Mouse (Mus musculus) hindbrain, postnatal 0 days (tissue): ENCODE data around the gene Cd180. TPM values are rescaled to one million over a fixed set of nuclear protein-coding genes. Genes with fewer than 3 reads are reported as not detected.
"Not testable (repeated sequence)": the region's sequence is repeated elsewhere in the genome, so short reads cannot be mapped to it uniquely, and the experiment has no call there.

Experiments used
- ATAC-seq: fragments of 200-750 bp; cut with Nextera tagmentation; 2 replicates; pipeline ENCODE4 v1.8.0; 2017; ENCODE audit warnings: mild to moderate bottlenecking, moderate TSS enrichment, moderate library complexity
- DNase-seq: peaks from one replicate; pipeline ENCODE4 v3.0.0-alpha.2; 2015; ENCODE audit warnings: low spot score
- H3K27ac ChIP-seq: fragments of 300-500 bp; sonication (generic); 2 replicates; pipeline ENCODE4 v1.5.1; 2014; ENCODE audit warnings: mild to moderate bottlenecking
- H3K27me3 ChIP-seq: fragments of 300-500 bp; sonication (generic); 2 replicates; pipeline ENCODE4 v1.6.1; 2014; ENCODE audit warnings: low read length, mixed read lengths; ENCODE audit not compliant: insufficient read depth
- H3K36me3 ChIP-seq: fragments of 300-500 bp; sonication (generic); 2 replicates; pipeline ENCODE4 v1.6.1; 2014; ENCODE audit warnings: low read length, mixed read lengths; ENCODE audit not compliant: insufficient read depth
- H3K4me1 ChIP-seq: fragments of 300-500 bp; sonication (generic); 2 replicates; pipeline ENCODE4 v1.6.1; 2014; ENCODE audit warnings: antibody characterized with exemption, low read length, mixed read lengths; ENCODE audit not compliant: insufficient read depth
- H3K4me2 ChIP-seq: fragments of 300-500 bp; sonication (generic); 2 replicates; pipeline ENCODE4 v1.6.1; 2014; ENCODE audit warnings: low read depth, mild to moderate bottlenecking, low read length, moderate library complexity, mixed read lengths
- H3K4me3 ChIP-seq: fragments of 300-500 bp; sonication (generic); 2 replicates; pipeline ENCODE4 v1.5.1; 2014; ENCODE audit warnings: low read length
- H3K9ac ChIP-seq: fragments of 300-500 bp; sonication (generic); replicated peaks from 2 replicates; pipeline ENCODE4 v1.6.1; 2014; ENCODE audit warnings: mild to moderate bottlenecking, low read length, moderate library complexity, mixed read lengths
- H3K9me3 ChIP-seq: fragments of 300-500 bp; sonication (generic); 2 replicates; pipeline ENCODE4 v1.6.1; 2016; ENCODE audit warnings: low read length, mixed read lengths
- CTCF ChIP-seq: IDR thresholded peaks from 2 replicates; pipeline ENCODE4 v1.5.1; 2016; ENCODE audit warnings: antibody characterized with exemption, control low read depth, low read depth
- WGBS: fragments of 180-500 bp; shearing (Covaris S2); extraction: QIAGEN DNeasy Blood & Tissue Kit; methylation state at CpG from one replicate; pipeline ENCODE4 v1.1.7; 2014; 5-methylcytosine and 5-hydroxymethylcytosine counted together
- polyA plus RNA-seq: library from polyadenylated mRNA; unstranded; fragments of >200 nt; fragmentation: Nextera tagmentation; extraction: Ambion mirVana; gene quantifications from 2 replicates; pipeline ENCODE4 v1.2.1, GENCODE M21; 2015
- total RNA-seq: library from RNA; depleted of rRNA; stranded (reverse); fragments of >200 nt; gene quantifications from 2 replicates; pipeline ENCODE4 v1.2.3, GENCODE M21; 2014

Cd180 gene
- total and polyA plus RNA-seq, 2 experiments from 2014 or later = 0.68 to 1.1 TPM

DNA sequence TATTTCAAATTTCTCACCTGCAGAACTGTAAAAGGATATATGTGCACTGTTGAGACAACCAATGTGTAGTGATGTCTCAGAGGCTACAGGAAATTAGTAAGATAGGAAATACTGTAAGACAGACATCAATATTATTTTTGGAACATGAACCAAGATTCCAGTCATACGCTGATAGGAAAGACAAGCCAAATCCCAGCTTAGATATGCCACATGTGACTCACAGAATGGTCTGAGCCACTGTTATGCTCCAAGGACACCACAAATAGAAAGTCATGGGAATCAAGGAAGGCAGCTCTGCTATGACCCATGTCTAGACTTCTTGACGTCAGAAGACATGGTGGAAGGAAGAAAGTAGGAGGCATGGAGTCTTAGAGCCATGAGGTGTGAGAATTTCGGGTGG lies 19.3 kb upstream of the Cd180 start:
- no peaks in the 10 kb centered on the region for H3K36me3 ChIP-seq
- 87% methylated on average over 3 of the region's 3 CpGs for WGBS
- DNase-seq (no peak), ATAC-seq (no peak)
- H3K4me2 ChIP-seq = no peak overlapping the region
- H3K9ac ChIP-seq = no peak overlapping the region
- H3K4me1 ChIP-seq = no peaks in the 10 kb centered on the region
- TF ChIP-seq CTCF = no peak
- no peak overlapping the region for H3K27ac ChIP-seq
- H3K27me3 ChIP-seq = no peaks in the 10 kb centered on the region
- H3K4me3 ChIP-seq = no peak overlapping the region
- no peaks in the 10 kb centered on the region for H3K9me3 ChIP-seq

DNA sequence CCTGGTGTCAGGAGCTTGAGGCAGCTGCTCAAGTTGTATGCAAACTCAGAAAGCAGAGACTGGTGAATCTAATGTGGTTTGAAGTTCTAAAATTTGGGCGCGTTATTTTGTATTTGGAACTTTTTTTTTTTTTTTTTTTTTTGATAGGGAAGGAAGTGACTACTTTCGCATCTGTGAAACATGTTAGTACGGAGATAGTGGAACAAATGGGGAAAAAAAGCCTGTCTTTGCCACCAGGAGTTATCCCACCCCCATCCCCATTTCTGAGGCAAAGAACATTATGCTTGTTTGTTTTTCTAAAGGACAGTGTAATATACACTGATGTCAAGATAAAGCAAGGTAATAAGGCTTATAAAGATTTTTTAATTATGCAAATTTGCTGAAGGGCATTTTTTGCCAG lies 15.8 kb upstream of the Cd180 start:
- not testable (repeated sequence) for H3K27ac ChIP-seq, H3K36me3 ChIP-seq, H3K27me3 ChIP-seq, H3K9ac ChIP-seq, H3K9me3 ChIP-seq, H3K4me3 ChIP-seq, H3K4me2 ChIP-seq, H3K4me1 ChIP-seq, ATAC-seq, DNase-seq
- 82% methylated on average over 4 of the region's 4 CpGs for whole genome bisulfite sequencing

DNA sequence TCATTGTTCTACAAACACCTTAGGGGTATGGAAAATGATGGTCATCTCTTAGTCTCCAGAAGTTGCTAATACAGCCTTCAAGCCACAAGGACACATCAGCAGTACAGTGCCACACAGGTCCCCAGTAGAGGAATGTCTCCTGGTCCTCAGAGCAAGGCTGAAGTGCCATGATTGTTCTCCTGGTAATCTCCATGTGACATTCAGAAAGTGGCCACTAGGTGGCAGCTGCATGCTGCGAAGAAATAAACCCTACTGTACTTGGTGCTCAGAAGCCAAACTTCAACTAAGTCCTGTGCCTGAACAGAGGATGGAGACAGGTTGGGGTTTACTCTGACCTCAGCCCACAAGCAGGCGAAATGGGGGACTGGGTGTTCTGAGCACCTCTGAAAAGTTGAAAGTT lies 14.9 kb upstream of the Cd180 start:
- TF ChIP-seq CTCF = peak; percentile 98
- Histone ChIP-seq H3K9ac (no peak overlapping the region), H3K4me2 (no peak overlapping the region), H3K27me3 (no peaks in the 10 kb centered on the region), H3K36me3 (no peaks in the 10 kb centered on the region), H3K27ac (no peak overlapping the region), H3K4me3 (no peak overlapping the region), H3K4me1 (no peaks in the 10 kb centered on the region), H3K9me3 (no peaks in the 10 kb centered on the region)
- WGBS = 8% methylated on average over 2 of the region's 2 CpGs
- ATAC-seq (peak; percentile 82), DNase-seq (peak; percentile 92)

DNA sequence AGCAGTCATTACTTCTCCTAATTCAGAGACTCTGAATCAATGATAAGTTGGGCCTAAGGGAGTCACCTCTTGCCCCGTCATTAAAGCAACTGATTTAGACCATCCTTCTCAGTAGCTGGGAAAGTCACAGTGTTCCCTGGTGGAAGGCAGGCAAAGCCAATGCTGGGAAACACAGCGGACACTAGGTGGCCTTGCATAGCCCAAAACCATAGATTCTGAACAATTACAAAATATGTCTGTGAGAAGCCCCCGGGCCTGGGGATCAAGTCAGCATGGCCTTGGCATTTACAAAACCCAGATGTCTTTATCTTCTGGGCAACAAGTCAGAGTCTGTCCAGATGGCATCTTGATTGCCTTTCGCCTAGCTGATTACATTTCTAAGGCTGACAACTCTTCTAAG lies 8.5 kb upstream of the Cd180 start:
- WGBS = 62% methylated on average over 4 of the region's 4 CpGs
- Histone ChIP-seq H3K9me3 (no peaks in the 10 kb centered on the region), H3K4me1 (no peaks in the 10 kb centered on the region), H3K36me3 (no peaks in the 10 kb centered on the region), H3K4me3 (no peak overlapping the region), H3K27me3 (no peaks in the 10 kb centered on the region), H3K9ac (no peak overlapping the region), H3K4me2 (no peak overlapping the region), H3K27ac (no peak overlapping the region)
- peak; percentile 63 for DNase-seq
- ATAC-seq = peak; percentile 49; the same call in 1 of the 2 replicates
- peak; percentile 58 for TF ChIP-seq CTCF

DNA sequence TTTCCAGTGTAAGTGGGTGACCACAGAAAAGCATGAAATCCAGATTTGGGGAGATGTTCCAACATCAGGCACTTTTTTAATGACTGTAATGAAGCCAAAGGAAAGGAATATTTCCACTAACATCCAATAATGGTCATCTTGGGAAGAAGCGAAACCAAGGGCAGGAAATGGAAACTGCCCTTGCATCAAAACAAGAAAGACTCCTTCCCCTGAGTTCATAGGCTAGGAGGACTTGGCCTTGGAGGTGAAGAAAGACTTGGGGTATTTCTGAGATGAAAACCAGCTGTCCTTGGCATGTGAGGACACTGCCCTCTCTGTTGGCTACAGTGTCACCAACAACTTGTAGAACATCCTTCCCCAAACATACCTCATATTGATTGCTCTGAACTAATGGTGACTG lies 5.2 kb upstream of the Cd180 start:
- Histone ChIP-seq H3K27ac (no peak overlapping the region), H3K9ac (no peak overlapping the region), H3K4me1 (no peaks in the 10 kb centered on the region), H3K27me3 (no peaks in the 10 kb centered on the region), H3K4me2 (no peak overlapping the region), H3K4me3 (no peak overlapping the region), H3K36me3 (no peaks in the 10 kb centered on the region), H3K9me3 (no peaks in the 10 kb centered on the region)
- no peak for TF ChIP-seq CTCF
- 90% methylated on average over 1 of the region's 1 CpGs for WGBS
- DNase-seq = no peak
- no peak for ATAC-seq

DNA sequence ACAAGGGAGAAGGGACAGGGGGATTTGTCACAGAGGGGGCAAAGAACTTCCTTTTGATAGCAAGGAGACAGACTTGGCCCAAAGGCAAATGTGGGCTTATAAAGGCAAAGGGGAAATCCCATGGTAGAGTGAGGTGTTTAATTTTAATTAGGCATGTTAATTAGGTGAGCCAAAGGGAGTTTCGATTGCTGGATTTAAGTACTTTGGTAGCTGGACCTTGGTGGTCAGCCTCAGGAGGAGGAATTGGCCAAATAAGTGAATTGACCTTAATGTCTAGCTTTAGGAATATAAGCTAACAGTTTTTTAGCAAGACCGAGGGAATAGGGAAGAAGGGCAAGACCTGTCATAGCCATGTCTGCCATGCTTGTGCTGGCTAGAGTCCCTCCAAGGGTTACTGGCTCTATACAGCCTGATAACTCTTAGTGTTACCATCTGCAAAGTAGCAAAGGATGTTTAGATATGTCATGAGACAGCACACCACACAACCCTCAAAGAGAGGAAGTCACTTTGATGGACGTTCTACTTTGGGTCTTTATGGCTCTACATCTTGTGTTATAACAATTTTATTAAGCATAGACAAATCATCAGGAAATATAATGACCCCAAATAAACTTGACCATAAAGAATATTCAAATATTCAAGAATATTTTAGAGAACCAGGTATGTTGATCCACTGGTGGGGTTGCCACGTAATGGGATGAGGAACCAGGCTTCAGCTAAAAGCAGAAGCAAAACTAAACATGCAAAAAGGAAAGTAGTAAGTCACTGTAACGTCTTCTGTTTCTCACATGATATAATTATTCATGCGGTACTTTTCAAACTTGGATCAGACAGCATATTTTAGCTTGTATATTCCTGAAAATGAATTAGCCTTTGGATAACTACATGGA lies 3.9 kb upstream of the Cd180 start:
- Histone ChIP-seq H3K4me1 (no peaks in the 10 kb centered on the region), H3K36me3 (no peaks in the 10 kb centered on the region), H3K9ac (no peak overlapping the region), H3K27ac (no peak overlapping the region), H3K9me3 (no peaks in the 10 kb centered on the region), H3K27me3 (no peaks in the 10 kb centered on the region), H3K4me3 (no peak overlapping the region), H3K4me2 (no peak overlapping the region)
- no peak for DNase-seq
- no peak for ATAC-seq
- 87% methylated on average over 6 of the region's 6 CpGs for WGBS
- no peak for TF ChIP-seq CTCF

DNA sequence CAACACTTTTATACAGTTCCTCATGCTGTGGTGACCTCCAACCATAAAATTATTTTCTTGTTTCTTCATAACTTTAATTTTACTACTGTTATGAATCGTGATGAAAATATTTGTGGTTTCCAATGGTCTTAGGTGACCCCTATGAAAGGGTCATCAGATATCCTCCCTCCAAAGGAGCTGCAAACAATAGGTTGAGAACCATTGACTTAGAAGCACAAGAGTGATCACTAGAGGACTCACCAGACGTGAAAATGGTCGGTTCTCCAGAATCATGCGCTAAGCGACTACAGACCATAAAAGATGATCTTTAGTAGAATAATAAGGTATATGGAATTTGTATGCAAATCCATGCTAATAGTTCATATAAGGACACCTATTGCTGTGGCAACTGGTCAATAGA lies 3.2 kb upstream of the Cd180 start:
- DNase-seq (no peak), ATAC-seq (no peak)
- Histone ChIP-seq H3K36me3 (no peaks in the 10 kb centered on the region), H3K27me3 (no peaks in the 10 kb centered on the region), H3K9me3 (no peaks in the 10 kb centered on the region), H3K4me2 (no peak overlapping the region), H3K27ac (no peak overlapping the region), H3K4me1 (no peaks in the 10 kb centered on the region), H3K9ac (no peak overlapping the region), H3K4me3 (no peak overlapping the region)
- WGBS = 90% methylated on average over 5 of the region's 5 CpGs
- TF ChIP-seq CTCF = no peak
